Mouse (Mus musculus): Measurements from ENCODE around the gene Mrpl10. TPM values are rescaled to one million over a fixed set of nuclear protein-coding genes. Genes with fewer than 3 reads are reported as not detected.
A peak's percentile ranks its signal among the peaks of the same experiment; 100 is the strongest.

Mrpl10 gene
- polyA plus RNA-seq (2021; fragmentation: Nextera tagmentation), result 78.5 and 85.7 TPM in 2 replicates
- long read RNA-seq, experiment 1, transcript Mrpl10-201 (5 exons, 1,708 nt), result major isoform, 79 of 99 reads
- long read RNA-seq, experiment 1, partial matches to known transcripts, result 5 of 99 reads
- long read RNA-seq, experiment 1, other reads (novel, unspliced or antisense), result 15 of 99 reads
- long read RNA-seq, experiment 2, transcript Mrpl10-201 (5 exons, 1,708 nt), result major isoform, 211 of 268 reads
- long read RNA-seq, experiment 2, partial matches to known transcripts, result 10 of 268 reads
- long read RNA-seq, experiment 2, other reads (novel, unspliced or antisense), result 47 of 268 reads

DNA sequence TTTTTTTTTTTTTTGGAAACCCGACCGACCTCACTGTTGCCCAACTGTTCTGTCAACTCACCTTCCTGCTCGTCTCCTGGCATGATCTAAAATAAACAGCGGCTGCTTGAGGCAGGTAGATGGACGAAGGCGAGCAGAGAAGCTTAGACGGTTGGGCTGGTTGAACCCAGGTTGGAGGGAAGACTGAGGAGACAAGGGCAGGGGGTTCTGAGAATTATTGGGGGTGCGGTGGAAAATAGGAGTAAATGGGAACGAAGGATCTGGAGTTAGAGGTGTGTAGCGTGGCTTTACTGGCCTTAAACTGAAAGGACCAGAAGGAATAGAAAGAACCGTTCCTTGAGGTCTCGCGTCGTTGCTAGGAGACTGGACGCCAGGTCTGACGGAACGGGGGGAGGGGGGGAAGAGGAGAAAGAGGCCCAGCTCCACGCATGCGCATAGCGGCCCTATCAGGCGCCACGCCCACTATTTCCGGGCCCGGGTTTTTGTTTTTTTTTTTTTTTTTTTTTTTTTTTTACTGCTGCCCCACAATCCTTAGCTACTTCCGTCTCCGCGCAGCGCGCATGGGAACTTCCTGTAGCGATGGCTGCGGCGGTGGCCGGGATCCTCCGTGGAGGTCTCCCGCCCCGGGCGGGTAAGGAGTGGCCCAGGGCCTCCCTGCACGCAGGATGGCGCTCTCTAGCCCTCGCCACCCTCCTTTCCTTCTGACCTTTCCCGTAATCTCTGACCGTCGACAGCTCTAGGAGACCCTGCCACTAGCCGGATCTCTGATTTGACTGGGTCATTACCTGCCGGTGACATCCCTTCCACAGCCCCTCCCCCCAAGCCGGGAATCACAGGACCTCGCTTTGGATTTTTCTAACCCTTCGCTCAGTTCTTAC, at the start of gene Mrpl10, which contains the start of gene Lrrc46:
Gene Mrpl10 (plus strand): TSS at position 539 of the 878 bp plus-strand sequence.
Gene Lrrc46 (minus strand): TSS at position 386 of the 878 bp plus-strand sequence.

GRCm38 (mm10) chr11:97013121-97013670, 28.2 kb upstream of the Mrpl10 start, which contains the start of gene Sp6:
Gene Sp6, plus strand, starts transcription at chr11:97013394.

GRCm38 (mm10) chr11:97029686-97030417, 11.5 kb upstream of the Mrpl10 start, which contains the start of gene Scrn2:
Gene Scrn2, plus strand, starts transcription at chr11:97029938.

DNA sequence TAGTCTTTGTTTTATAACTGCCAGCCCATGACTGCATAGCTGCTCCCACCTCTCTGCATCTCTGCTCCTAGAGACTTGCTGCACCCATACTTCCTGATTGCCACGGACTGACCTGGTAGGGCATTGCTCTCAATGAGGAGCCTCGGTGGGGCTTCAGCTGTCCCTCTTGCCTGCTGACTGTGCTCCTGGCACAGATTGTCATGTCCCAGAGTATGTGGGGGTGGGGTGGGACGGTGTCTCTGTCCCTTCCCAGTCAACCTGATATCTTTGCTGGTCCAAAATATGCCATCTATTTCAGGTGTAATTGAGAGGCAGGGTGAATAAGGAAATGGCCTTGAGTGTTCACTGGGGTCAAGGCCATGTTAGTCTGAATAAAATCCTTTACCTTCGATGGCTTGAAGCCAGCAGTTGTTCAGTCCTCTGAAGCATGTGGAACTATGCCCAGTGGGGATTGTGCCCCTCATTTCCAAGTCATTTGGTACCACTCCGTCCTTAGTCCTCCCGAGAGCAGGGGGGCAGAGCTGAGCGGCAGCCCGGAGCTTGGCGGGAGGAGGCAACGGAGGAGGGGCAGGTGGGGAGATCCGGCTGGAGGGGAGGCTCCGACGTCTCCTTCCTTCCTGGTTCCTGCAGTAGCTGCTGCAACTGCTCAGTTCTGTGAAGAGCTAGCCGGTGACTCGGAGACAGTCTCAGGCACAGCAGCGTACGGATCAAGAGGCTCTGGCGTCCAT, 9.0 kb downstream of the Mrpl10 start, which contains the start of gene Osbpl7:
Gene Osbpl7 (plus strand): TSS at position 413 of the 728 bp plus-strand sequence.

Small RNA genes lying within 50 kb of the gene (microRNA-seq; reads per million reads assigned to microRNA genes)
- 4.9 reads per million, percentile 18 among the genes with 10 or more reads in this experiment for gene Mir8103

Other genes with a start within 250 kb of the Mrpl10 start
- gene Nfe2l1, start 211.6 kb upstream of the Mrpl10 start, polyA plus RNA-seq (2021; fragmentation: Nextera tagmentation), result 41.6 and 48.6 TPM in 2 replicates
- 22.8 and 27.5 TPM in 2 replicates for gene Copz2, start 191.7 kb upstream of the Mrpl10 start, polyA plus RNA-seq (2021; fragmentation: Nextera tagmentation)
- gene Cdk5rap3, start 125.1 kb upstream of the Mrpl10 start, polyA plus RNA-seq (2021; fragmentation: Nextera tagmentation), result 43.7 and 49.2 TPM in 2 replicates
- gene Prr15l, start 113.5 kb upstream of the Mrpl10 start, polyA plus RNA-seq (2021; fragmentation: Nextera tagmentation), result not detected in 2 replicates
- 27.1 and 30.9 TPM in 2 replicates for gene Pnpo, start 97.6 kb upstream of the Mrpl10 start, polyA plus RNA-seq (2021; fragmentation: Nextera tagmentation)
- gene Sp2, start 58.6 kb upstream of the Mrpl10 start, polyA plus RNA-seq (2021; fragmentation: Nextera tagmentation), result 4.6 and 4.7 TPM in 2 replicates
- gene Sp6, start 28.2 kb upstream of the Mrpl10 start, polyA plus RNA-seq (2021; fragmentation: Nextera tagmentation), result 0.05 TPM in 2 replicates
- 9.1 and 9.2 TPM in 2 replicates for gene Scrn2, start 11.6 kb upstream of the Mrpl10 start, polyA plus RNA-seq (2021; fragmentation: Nextera tagmentation)
- gene Lrrc46, start 153 bp upstream of the Mrpl10 start, polyA plus RNA-seq (2021; fragmentation: Nextera tagmentation), result 1.2 and 1.3 TPM in 2 replicates
- gene Osbpl7, start 9.1 kb downstream of the Mrpl10 start, polyA plus RNA-seq (2021; fragmentation: Nextera tagmentation), result 6.1 and 6.3 TPM in 2 replicates
- gene Tbx21, start 73.8 kb downstream of the Mrpl10 start, polyA plus RNA-seq (2021; fragmentation: Nextera tagmentation), result 0.06 and 0.08 TPM in 2 replicates
- gene Tbkbp1, start 109.9 kb downstream of the Mrpl10 start, polyA plus RNA-seq (2021; fragmentation: Nextera tagmentation), result 1.4 and 2.1 TPM in 2 replicates
- 9.9 and 11.3 TPM in 2 replicates for gene Kpnb1, start 146.3 kb downstream of the Mrpl10 start, polyA plus RNA-seq (2021; fragmentation: Nextera tagmentation)
- 56.7 and 72.4 TPM in 2 replicates for gene Npepps, start 239.1 kb downstream of the Mrpl10 start, polyA plus RNA-seq (2021; fragmentation: Nextera tagmentation)